Mouse (Mus musculus) urinary bladder, adult 2 months (tissue): ENCODE data around the gene Mrgprh. TPM values are rescaled to one million over a fixed set of nuclear protein-coding genes. Genes with fewer than 3 reads are reported as not detected.
A peak's percentile ranks its signal among the peaks of the same experiment; 100 is the strongest.
"Not testable (repeated sequence)": the region's sequence is repeated elsewhere in the genome, so short reads cannot be mapped to it uniquely, and the experiment has no call there.

Experiments used
- DNase-seq: peaks from one replicate; pipeline ENCODE4 v3.0.0; 2022; ENCODE audit warnings: low spot score
- polyA plus RNA-seq: library from polyadenylated mRNA; depleted of rRNA; stranded (reverse); fragments of >200 nt; gene quantifications from 2 replicates; pipeline ENCODE4 v1.2.3, GENCODE M21; 2012

The Mrgprh gene
- polyA plus RNA-seq, 1 experiment = 0.30 TPM

DNA sequence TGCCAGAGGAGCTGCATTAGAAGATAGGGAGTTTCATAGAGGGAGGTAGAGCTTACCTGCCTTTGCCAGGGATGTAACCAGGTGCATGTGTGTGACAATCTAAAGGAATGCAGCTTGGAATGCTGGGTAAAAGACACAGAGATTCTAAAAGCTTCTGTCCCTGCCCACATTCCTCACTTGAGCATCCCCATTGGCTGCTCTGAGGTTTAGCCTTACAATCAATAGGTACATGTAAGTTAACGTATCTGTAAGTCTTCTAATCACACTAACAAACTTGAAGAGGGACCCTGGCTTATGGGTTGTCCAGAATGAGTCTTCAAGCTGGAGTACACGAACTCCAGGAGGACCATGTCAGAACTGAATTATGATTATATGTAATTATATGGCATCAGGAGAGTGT is 7.8 kb upstream of the Mrgprh start, which contains the start of gene Mas1:
Gene Mas1, minus strand, starts transcription at position 101 of the 400 bp plus-strand sequence.
- no peak for DNase-seq

DNA sequence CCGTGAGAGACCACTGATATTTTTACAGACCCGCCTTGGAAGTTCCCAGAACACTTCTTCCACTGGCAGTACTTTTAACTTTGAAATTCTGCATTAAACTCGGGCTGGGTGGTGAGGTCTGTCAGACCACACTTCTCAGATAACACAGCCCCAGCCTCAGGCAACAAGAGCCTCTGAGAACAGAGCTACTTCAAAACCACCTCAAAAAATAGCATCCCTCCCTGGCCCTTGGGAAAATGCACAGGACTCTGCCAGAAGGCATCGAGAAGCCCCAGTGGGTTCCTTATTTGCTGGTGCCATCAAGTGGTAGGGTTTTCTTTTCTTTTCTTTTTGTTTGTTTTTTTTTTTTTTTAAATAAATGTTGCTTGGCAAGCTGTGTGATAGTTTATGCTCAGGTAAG is 7.2 kb upstream of the Mrgprh start:
- no peak for DNase-seq

DNA sequence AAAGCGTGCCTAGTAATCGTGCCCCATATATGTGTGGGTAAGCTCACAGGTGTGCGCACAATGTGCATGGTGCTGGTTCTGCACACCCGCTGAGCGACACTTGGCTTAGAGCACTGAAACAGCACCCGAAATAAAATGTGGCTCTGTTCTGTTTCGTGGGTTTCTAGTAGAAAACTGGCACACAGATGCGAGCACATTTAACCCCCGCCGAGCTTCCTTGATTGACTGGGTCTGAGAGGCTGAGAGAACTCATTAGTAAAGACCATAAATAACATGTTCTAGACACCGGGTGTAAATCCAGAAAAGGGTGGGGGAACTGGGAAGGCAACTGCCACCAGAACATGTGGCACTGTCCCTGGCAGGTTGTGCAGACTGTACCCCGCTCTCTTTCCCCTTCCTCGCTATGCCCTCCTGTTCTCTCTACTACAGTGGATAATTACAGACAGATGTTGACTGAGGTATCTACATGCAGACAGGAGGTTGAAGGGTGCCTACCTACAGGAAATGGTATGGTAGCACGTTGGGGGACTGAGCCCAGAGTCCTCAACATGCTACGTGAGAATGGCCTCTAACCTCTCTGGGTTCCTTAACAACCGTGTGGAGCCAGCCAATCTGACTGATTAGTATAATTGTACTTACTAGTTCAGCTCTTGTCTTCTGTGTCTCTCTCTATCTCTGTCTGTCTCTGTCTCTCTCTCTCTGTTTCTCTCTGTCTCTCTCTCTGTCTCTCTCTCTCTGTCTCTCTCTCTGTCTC is 3.4 kb upstream of the Mrgprh start:
- no peak for DNase-seq

DNA sequence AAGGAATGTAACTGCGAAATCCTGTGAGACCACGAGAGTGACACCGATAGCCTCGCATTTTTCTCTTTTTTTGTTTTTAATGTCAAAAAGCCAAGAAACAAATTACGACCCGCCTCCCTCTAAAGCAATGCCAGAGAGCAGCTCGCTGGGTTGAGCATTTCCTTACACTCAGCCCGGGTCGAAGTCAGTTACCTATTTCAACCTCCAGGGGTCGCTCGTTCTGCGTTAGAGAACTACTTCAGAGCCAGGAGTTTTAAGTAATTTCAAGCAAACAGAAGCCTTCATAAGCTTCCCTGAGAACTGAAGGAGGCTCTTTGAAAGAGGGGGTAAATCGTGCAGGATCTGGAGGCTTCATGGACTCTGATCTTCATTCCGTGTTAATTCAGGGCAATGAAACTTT is 4.3 kb downstream of the Mrgprh start:
- peak; percentile 48 for DNase-seq

GRCm38 (mm10) chr17:12881216-12881615 is 5.4 kb downstream of the Mrgprh start:
- no peak for DNase-seq

- no peak for DNase-seq
Measured at GRCm38 (mm10) chr17:12886620-12887019, 10.8 kb downstream of the Mrgprh start.

DNA sequence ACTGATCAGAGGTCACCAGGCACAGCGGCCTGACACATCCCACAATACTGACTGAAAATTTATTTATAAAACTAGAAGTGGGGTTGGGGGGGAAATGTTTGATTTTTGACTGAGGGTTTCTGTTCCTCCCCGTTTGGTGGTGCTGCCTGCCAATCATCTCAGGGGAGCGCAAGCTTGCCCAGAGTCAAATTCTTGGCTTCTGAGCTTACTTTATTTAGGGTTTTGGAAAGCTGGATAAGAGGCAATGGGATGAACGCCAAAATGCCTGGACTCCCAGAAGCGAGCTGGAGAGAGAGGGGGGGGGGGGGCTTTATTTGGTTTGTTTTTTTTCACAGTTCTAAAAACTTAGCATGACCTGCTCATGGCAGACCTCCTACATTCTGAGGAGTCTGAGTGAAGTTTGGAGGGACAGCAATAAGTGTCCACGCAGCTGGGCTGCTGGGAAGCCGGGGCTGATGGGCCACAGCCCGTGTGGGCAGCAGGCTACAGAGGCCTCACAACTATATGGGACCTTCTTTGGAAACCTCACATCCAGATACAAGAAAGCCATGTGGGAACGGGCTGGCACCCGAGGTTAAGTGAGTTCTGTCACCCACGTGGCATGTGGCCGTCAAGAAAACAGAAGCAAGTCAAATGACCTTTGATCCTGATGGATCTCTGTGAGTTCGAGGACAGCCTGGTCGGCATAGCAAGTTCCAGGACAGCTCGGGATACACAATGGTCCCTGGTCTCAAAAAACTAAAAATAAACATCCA is 11.4 kb downstream of the Mrgprh start:
- DNase-seq = no peak

DNA sequence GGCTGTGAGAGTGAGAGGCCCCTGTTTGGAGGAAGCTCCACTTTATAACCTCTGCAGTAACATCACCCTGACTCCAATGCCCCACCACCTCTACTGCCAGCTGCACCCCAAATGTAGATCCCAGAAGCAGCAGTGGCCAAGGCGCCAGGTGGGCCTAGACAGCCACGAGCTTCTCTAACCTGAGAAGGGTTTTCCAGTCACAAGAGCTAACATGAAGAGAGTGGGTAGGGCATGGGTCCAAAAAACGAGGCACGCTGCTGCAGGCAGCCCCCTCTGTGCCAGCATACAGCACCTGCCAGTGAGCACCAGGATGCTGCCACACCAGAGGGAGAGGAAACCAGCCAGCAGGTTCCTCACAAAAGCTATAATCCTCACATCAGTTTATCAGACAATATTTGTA is 15.2 kb downstream of the Mrgprh start:
- DNase-seq = no peak

GRCm38 (mm10) chr17:12892033-12892432 is 16.2 kb downstream of the Mrgprh start:
- DNase-seq = no peak

DNA sequence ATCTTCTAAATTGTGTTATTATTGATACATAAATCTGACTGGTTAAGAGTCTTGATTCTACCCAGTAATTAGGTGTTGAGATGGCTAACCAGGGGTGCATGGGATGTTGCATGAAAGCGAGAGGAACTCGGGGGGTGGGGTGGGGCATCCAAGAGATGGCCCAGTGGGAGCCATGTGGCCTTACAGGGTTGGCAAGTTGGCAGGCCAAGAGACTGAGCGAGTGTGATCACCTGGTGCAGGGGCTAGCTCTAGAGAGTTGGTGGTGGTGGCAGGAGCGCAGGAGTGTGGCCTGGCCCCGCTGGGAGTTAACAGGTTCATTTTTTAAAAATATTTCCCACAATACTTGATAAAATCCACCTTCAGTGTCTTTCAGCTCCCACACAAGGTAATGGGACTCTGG is 21.8 kb downstream of the Mrgprh start:
- no peak for DNase-seq

DNA sequence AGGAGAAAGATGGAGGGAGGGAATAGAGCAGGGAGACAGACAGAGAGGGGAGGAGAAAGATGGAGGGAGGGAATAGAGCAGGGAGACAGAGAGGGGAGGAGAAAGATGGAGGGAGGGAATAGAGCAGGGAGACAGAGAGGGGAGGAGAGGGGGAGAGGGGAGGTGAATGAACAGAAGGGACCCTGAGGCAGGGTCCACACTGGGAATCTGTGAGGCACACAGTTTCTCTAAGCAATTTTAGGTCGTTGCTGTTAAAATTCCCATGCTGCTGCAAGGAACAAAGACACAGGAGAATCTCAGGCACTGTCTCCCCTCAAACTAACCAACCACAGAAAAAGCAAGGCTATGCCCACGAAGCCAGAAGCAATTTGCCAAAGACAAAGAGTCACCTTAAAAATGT is 22.8 kb downstream of the Mrgprh start:
- not testable (repeated sequence) for DNase-seq

DNA sequence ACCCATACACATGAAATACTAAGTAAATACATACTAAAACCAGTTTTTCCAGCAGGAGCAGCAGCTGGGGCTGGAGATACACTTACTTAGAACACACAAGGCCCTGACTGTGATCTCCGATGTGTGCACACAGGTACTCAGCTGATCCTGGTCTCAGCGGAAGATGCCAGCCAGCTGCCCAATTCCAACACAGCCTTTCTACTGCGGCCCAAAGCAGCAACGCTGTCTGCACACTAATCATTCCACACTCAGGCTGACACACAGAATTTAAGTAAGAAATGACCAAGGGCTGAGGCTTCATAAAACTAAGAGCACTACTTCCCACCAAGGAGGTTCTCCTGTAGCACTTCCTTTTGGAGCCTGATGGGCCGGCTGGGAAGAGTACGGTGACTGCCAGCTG is 26.5 kb downstream of the Mrgprh start:
- DNase-seq = no peak

DNA sequence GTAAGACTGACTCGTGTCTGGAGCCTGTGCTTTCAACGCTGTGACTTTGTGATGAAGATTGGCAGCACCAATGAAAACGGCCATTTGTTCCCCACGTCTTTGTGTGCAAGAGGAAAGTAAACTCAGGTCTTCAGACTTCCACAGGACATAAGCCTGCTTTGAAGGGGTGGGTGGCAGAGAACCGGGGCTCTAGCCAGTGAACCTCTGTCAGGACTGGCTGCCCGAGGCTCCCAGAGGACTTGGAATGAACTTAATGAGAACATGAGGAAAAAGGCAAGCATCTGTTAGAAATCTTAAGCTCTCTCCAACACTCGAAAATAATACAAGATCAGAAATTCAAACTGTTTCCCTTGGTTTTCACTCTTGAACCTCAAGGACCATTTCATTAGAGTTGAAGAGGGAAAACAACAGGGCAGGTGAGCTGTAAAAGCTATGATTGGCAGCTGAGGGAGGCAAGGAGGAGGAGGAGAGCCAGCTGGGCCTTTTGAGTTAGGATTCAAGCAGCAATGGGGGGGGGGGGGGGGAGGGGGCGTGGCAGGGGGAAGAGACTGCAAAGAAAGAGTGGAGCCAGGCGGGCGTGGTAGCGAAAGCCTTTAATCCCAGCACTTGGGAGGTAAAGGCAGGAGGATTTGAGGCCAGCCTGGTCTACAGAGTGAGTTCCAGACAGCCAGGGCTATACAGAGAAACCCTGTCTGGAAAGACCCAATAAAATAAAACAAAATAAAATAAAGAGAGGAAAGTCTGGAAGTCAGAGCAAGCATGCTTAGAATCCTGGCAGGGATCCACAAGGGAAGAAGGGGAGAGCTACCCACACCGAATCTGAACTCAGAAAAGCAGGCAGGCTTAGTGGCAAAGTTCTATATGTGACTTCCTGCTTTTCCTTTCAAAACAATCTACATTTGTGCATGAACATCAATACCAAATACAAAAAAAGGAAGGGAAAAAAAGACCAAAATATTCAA is 27.8 kb downstream of the Mrgprh start:
- no peak for DNase-seq

GRCm38 (mm10) chr17:12904349-12904748 is 28.5 kb downstream of the Mrgprh start:
- no peak for DNase-seq

GRCm38 (mm10) chr17:12905810-12906209 is 30.0 kb downstream of the Mrgprh start:
- DNase-seq = no peak

DNA sequence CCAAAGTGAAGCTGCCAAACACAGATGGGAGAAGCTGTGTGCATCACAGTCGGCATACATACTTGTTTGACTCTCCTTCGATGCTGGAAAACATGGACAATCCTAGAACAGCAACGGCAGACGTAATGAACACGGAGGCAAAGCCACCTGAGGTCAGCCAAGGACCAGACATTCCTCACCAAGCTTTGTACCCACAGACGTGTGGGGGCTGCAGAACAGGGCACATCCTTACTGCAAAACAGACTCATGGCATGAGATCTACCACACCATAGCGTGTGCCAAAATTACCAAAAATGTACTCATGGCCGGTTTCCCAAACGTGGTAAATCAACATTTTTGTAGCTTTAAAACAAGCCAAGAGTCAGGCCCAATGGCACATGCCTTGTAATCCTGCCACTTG is 30.6 kb downstream of the Mrgprh start:
- DNase-seq = no peak

- no peak for DNase-seq
Measured at GRCm38 (mm10) chr17:12909361-12910280, 33.8 kb downstream of the Mrgprh start, which contains the start of gene Pnldc1. TSS of gene Pnldc1 (minus strand) at chr17:12910230.

GRCm38 (mm10) chr17:12910391-12910790 is 34.6 kb downstream of the Mrgprh start:
- no peak for DNase-seq

- peak; percentile 35 for DNase-seq
Measured at GRCm38 (mm10) chr17:12915488-12915880, 39.6 kb downstream of the Mrgprh start, which contains the start of gene Tcp1. TSS of gene Tcp1 (plus strand) at chr17:12915701.

- DNase-seq = peak; percentile 88
Measured at GRCm38 (mm10) chr17:12915881-12916583, 40.2 kb downstream of the Mrgprh start, which contains the start of gene Mrpl18. TSS of gene Mrpl18 (minus strand) at chr17:12916345.
